Mouse (Mus musculus) hindbrain, embryonic 16.5 days (tissue): ENCODE results near the gene Sord. TPM values are rescaled to one million over a fixed set of nuclear protein-coding genes. Genes with fewer than 3 reads are reported as not detected.

Source experiments
- ATAC-seq: fragments of 200-750 bp; cut with Nextera tagmentation; 2 replicates; pipeline ENCODE4 v1.8.0; 2017; ENCODE audit warnings: moderate TSS enrichment, moderate library complexity
- H3K27ac ChIP-seq: fragments of 300-500 bp; sonication (generic); 2 replicates; pipeline ENCODE4 v1.5.1; 2014; ENCODE audit warnings: low read depth, mild to moderate bottlenecking, control low read depth, low read length, moderate library complexity
- H3K27me3 ChIP-seq: fragments of 300-500 bp; sonication (generic); replicated peaks from 2 replicates; pipeline ENCODE4 v1.6.1; 2014; ENCODE audit warnings: low read length; ENCODE audit not compliant: control insufficient read depth, insufficient read depth
- H3K36me3 ChIP-seq: fragments of 300-500 bp; sonication (generic); 2 replicates; pipeline ENCODE4 v1.6.1; 2014; ENCODE audit warnings: mild to moderate bottlenecking, low read length, moderate library complexity, mixed read lengths; ENCODE audit not compliant: control insufficient read depth, insufficient read depth
- H3K4me1 ChIP-seq: fragments of 300-500 bp; sonication (generic); 2 replicates; pipeline ENCODE4 v1.6.1; 2014; ENCODE audit warnings: low read depth, low read length; ENCODE audit not compliant: control insufficient read depth, insufficient read depth
- H3K4me2 ChIP-seq: fragments of 300-500 bp; sonication (generic); 2 replicates; pipeline ENCODE4 v1.6.1; 2014; ENCODE audit warnings: mild to moderate bottlenecking, low read length, control low read depth, moderate library complexity
- H3K4me3 ChIP-seq: fragments of 300-500 bp; sonication (generic); 2 replicates; pipeline ENCODE4 v1.5.1; 2014; ENCODE audit warnings: mild to moderate bottlenecking, low read length, control low read depth, moderate library complexity
- H3K9ac ChIP-seq: fragments of 300-500 bp; sonication (generic); 2 replicates; pipeline ENCODE4 v1.6.1; 2014; ENCODE audit warnings: low read depth, mild to moderate bottlenecking, control low read depth, low read length, moderate library complexity
- H3K9me3 ChIP-seq: fragments of 300-500 bp; sonication (generic); 2 replicates; pipeline ENCODE4 v1.6.1; 2014; ENCODE audit warnings: mild to moderate bottlenecking, low read length, moderate library complexity; ENCODE audit not compliant: control insufficient read depth
- WGBS: fragments of 180-500 bp; shearing (Covaris S2); extraction: QIAGEN DNeasy Blood & Tissue Kit; methylation state at CpG from one replicate; pipeline ENCODE4 v1.1.7; 2014; 5-methylcytosine and 5-hydroxymethylcytosine counted together
- polyA plus RNA-seq: library from polyadenylated mRNA; unstranded; fragments of >200 nt; fragmentation: Nextera tagmentation; extraction: Ambion mirVana; gene quantifications from 2 replicates; pipeline ENCODE4 v1.2.1, GENCODE M21; 2015

Gene Sord
- polyA plus RNA-seq, 1 experiment from 2014 or later, result 29.7 TPM

DNA sequence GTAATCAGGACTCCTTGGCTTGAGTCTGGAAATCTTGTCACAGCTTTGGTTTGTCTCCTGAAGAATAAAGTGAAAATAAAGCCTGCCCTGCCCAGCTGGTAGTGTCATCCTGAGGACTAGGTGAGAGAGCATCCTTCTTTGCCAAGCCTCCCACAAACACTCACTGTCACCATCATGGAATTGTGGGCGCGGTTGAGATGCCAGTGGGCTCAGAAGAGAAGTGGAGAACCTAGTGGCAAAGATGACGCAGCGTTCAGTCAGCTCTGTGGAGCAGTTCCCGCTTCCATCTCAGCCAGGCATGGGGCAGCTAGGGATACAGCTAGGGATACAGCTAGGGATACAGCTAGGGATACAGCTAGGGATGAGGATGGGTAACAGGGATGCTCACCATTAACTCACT, 21.4 kb downstream of the Sord start:
- H3K4me2 ChIP-seq, result no peak overlapping the region
- H3K4me1 ChIP-seq, result no peaks in the 10 kb centered on the region
- H3K4me3 ChIP-seq, result no peak overlapping the region
- no peak overlapping the region for H3K27ac ChIP-seq
- H3K36me3 ChIP-seq, result no peaks in the 10 kb centered on the region
- H3K9me3 ChIP-seq, result no peaks in the 10 kb centered on the region
- no peak overlapping the region for H3K9ac ChIP-seq
- WGBS, result 93% methylated on average over 5 of the region's 5 CpGs
- ATAC-seq, result no peak
- H3K27me3 ChIP-seq, result no peaks in the 10 kb centered on the region

GRCm38 (mm10) chr2:122260729-122261128, 26.2 kb downstream of the Sord start:
- ATAC-seq, result no peak
- Histone ChIP-seq H3K4me3 (no peak overlapping the region), H3K36me3 (no peaks in the 10 kb centered on the region), H3K27ac (no peak overlapping the region), H3K4me2 (no peak overlapping the region), H3K4me1 (peaks cover 5% of the 10 kb centered on the region), H3K9ac (no peak overlapping the region), H3K27me3 (no peaks in the 10 kb centered on the region), H3K9me3 (no peaks in the 10 kb centered on the region)
- 92% methylated on average over 5 of the region's 5 CpGs for WGBS

DNA sequence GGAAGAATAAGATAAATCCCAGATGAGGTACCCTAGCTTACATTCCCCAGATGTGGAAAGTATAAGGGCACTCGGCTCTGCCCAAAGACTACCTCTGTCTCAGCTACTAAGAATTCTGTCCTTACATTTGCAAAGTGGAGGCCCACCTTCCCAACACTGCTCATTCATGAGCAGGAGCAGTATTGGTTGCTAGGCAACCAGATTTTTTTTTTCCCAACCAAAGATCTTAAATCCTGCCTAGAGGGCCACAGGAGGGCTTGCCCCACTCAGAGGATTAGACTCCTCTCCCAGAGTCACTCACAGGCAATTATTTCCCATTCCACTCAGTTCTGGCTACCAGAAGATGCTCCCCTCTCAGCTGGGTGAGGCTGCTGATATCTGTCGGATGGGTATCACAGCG, 30.1 kb downstream of the Sord start:
- Histone ChIP-seq H3K9me3 (no peaks in the 10 kb centered on the region), H3K4me2 (no peak overlapping the region), H3K4me1 (peaks cover 5% of the 10 kb centered on the region), H3K27me3 (no peaks in the 10 kb centered on the region), H3K36me3 (no peaks in the 10 kb centered on the region), H3K27ac (no peak overlapping the region), H3K9ac (no peak overlapping the region), H3K4me3 (no peak overlapping the region)
- 47% methylated on average over 3 of the region's 3 CpGs for WGBS
- ATAC-seq, result peak; percentile 89

DNA sequence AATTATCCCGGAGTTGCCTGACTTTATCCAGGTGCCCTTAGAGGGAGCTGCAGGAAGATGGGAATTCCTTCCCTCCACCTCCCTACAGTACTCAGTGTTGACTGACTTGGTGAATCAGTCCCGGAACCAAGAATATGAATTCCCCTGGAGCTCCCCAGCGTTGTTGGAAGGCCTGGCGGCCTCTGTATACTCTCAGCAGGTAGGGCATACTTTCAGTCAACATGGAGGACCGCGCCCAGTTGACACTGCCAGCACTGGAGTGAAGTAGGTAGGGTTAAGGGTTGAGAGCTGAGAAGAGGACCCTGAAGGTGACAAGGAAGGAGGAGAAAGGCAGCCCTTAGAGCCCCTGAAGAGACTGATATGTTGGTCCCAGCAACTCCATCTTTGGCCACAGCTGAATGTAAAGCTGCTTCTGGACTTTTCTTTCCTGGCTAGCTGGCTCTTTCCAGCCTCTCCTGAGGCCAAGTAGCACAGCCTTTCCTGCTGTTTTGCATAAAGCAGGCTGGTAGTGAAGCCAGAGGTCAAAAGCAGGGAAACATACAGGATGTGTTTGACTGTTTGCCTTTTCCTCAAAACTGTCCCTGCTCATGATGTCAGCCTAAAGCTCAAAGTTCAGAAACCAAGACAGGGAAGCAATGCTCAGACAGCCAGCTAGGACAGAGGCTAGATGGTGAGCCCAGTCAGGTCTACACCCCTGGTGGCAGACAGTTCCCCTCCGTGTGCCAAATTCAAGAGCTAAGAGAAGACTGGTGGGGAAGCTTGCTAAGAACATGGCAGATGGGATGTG, 32.1 kb downstream of the Sord start:
- no peak overlapping the region for H3K4me2 ChIP-seq
- H3K27ac ChIP-seq, result no peak overlapping the region
- no peak overlapping the region for H3K9ac ChIP-seq
- peaks cover 5% of the 10 kb centered on the region for H3K4me1 ChIP-seq
- no peak overlapping the region for H3K4me3 ChIP-seq
- no peaks in the 10 kb centered on the region for H3K36me3 ChIP-seq
- H3K27me3 ChIP-seq, result no peaks in the 10 kb centered on the region
- 91% methylated on average over 7 of the region's 7 CpGs for WGBS
- H3K9me3 ChIP-seq, result no peaks in the 10 kb centered on the region
- ATAC-seq, result no peak

DNA sequence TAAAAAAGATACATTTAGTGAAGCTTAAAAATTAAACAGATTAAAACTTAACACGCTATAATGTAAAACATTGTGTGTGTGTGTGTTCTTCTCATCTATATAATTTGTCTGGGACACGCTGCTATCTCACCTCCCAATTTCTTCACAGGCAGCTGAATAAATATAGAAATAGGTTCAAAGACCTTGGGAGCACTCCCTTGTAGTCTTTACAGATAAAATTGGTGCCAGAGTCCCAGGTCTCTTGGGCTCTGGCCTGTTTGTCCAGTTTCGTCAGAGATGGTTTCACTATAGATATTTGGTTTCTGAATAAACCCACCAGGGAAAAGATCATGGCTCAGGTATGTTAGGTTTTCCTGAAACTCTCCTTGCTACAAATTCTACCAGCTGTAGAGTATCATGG, 44.2 kb downstream of the Sord start:
- Histone ChIP-seq H3K36me3 (no peaks in the 10 kb centered on the region), H3K9ac (no peak overlapping the region), H3K4me3 (no peak overlapping the region), H3K27me3 (no peaks in the 10 kb centered on the region), H3K4me2 (no peak overlapping the region), H3K9me3 (no peaks in the 10 kb centered on the region), H3K4me1 (no peaks in the 10 kb centered on the region), H3K27ac (no peak overlapping the region)
- 90% methylated on average over 3 of the region's 3 CpGs for WGBS
- no peak for ATAC-seq

DNA sequence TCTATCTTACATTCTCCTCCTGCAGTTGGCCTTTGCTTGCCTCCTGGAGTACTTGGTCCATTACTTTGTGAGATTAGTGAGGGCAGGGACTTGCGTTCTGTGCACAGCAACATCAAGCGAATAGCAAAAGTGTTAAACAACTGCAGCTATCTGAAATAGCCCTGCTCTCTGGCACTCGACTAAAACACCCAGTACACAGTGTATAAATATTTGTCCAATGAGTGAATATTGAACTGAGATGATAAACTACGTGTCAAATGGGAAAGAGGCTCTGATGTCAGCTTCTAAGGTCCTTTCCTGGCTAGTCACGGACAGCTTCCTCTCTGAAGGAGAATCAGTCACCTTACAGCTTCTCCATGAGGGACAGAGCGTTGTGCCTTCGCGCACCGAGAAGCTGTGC, 49.5 kb downstream of the Sord start:
- no peaks in the 10 kb centered on the region for H3K9me3 ChIP-seq
- no peak for ATAC-seq
- H3K4me3 ChIP-seq, result no peak overlapping the region
- H3K4me1 ChIP-seq, result no peaks in the 10 kb centered on the region
- H3K36me3 ChIP-seq, result no peaks in the 10 kb centered on the region
- no peak overlapping the region for H3K4me2 ChIP-seq
- H3K27me3 ChIP-seq, result no peaks in the 10 kb centered on the region
- no peak overlapping the region for H3K27ac ChIP-seq
- no peak overlapping the region for H3K9ac ChIP-seq
- 83% methylated on average over 9 of the region's 9 CpGs for WGBS

GRCm38 (mm10) chr2:122286137-122286536, 51.6 kb downstream of the Sord start:
- Histone ChIP-seq H3K4me1 (no peaks in the 10 kb centered on the region), H3K36me3 (no peaks in the 10 kb centered on the region), H3K9me3 (no peaks in the 10 kb centered on the region), H3K4me2 (no peak overlapping the region), H3K27me3 (no peaks in the 10 kb centered on the region), H3K27ac (no peak overlapping the region), H3K4me3 (no peak overlapping the region), H3K9ac (no peak overlapping the region)
- WGBS, result 57% methylated on average over 7 of the region's 7 CpGs
- ATAC-seq, result no peak

- ATAC-seq, result no peak
- WGBS, result 3% methylated on average over 7 of the region's 7 CpGs
- peaks cover 40% of the 10 kb centered on the region for H3K27me3 ChIP-seq
Measured at GRCm38 (mm10) chr2:122294916-122295315, 60.4 kb downstream of the Sord start.

GRCm38 (mm10) chr2:122297271-122298095, 62.9 kb downstream of the Sord start:
- Histone ChIP-seq H3K4me2 (peak overlapping the region; percentile 46), H3K36me3 (no peaks in the 10 kb centered on the region), H3K27ac (no peak overlapping the region), H3K9me3 (no peaks in the 10 kb centered on the region), H3K9ac (no peak overlapping the region), H3K4me3 (peak overlapping the region; percentile 25), H3K27me3 (peaks cover 49% of the 10 kb centered on the region), H3K4me1 (peaks cover 39% of the 10 kb centered on the region)
- ATAC-seq, result no peak
- under 1% methylated on average over 35 of the region's 35 CpGs for WGBS

More at GRCm38 (mm10) chr2:122294916-122295315, 60.4 kb downstream of the Sord start:
- peaks cover 20% of the 10 kb centered on the region for H3K4me1 ChIP-seq
- H3K27ac ChIP-seq, result no peak overlapping the region
- no peak overlapping the region for H3K9ac ChIP-seq
- H3K4me3 ChIP-seq, result no peak overlapping the region
- H3K9me3 ChIP-seq, result no peaks in the 10 kb centered on the region
- H3K36me3 ChIP-seq, result no peaks in the 10 kb centered on the region
- no peak overlapping the region for H3K4me2 ChIP-seq
